Mouse (Mus musculus): Measurements from ENCODE around the gene Ndufa13. TPM values are rescaled to one million over a fixed set of nuclear protein-coding genes. Genes with fewer than 3 reads are reported as not detected.

The Ndufa13 gene
- polyA plus RNA-seq, 1 experiment = 277 TPM

GRCm38 (mm10) chr8:69893863-69894262 lies 8.5 kb downstream of the Ndufa13 start:
- Histone ChIP-seq H3K4me2 (ENCODE audit: low read depth) (no peak overlapping the region), H3K79me2 (ENCODE audit: control insufficient read depth, insufficient read depth) (peaks cover 27% of the 10 kb centered on the region), H3K4me3 (no peak overlapping the region), H3ac (ENCODE audit: control insufficient read depth, insufficient read length) (no peak overlapping the region), H3K27me3 (ENCODE audit: control insufficient read depth, insufficient read depth, insufficient read length) (no peaks in the 10 kb centered on the region), H3K36me3 (ENCODE audit: control insufficient read depth, insufficient read depth) (no peaks in the 10 kb centered on the region)
- TF ChIP-seq TCF12 (IDR thresholded peaks at IDR 0.05; ENCODE audit: insufficient read depth, poor library complexity, severe bottlenecking) (no peak), MYOG (IDR thresholded peaks at IDR 0.05; ENCODE audit: control insufficient read depth in 1 of 3, insufficient read depth in 1 of 3, insufficient read length in 2 of 3, low read depth in 2 of 3) (no peak), MAX (IDR thresholded peaks at IDR 0.05; ENCODE audit: low read depth) (no peak), POLR2A (IDR thresholded peaks at IDR 0.05; ENCODE audit: insufficient read length, low read depth) (no peak)

GRCm38 (mm10) chr8:69890813-69891241 lies 11.5 kb downstream of the Ndufa13 start:
- no peak for TF ChIP-seq TCF3 (IDR thresholded peaks at IDR 0.05; ENCODE audit: insufficient read length, low read depth)
- TF ChIP-seq TCF12 (IDR thresholded peaks at IDR 0.05; ENCODE audit: insufficient read depth, poor library complexity, severe bottlenecking) = no peak
- TF ChIP-seq MAX (IDR thresholded peaks at IDR 0.05; ENCODE audit: low read depth) = no peak
- no peak for TF ChIP-seq USF1 (IDR thresholded peaks at IDR 0.05; ENCODE audit: low read depth)
- TF ChIP-seq POLR2AphosphoS2 (IDR thresholded peaks at IDR 0.05; ENCODE audit: insufficient read length, low read depth) = no peak
- no peak for TF ChIP-seq MYOD1 (IDR thresholded peaks at IDR 0.05; ENCODE audit: control insufficient read depth in 1 of 3, insufficient read length in 2 of 3, low read depth in 2 of 3)
- TF ChIP-seq SRF (IDR thresholded peaks at IDR 0.05; ENCODE audit: control insufficient read depth, insufficient read length, low read depth) = no peak
- no peak for TF ChIP-seq REST (IDR thresholded peaks at IDR 0.05; ENCODE audit: insufficient read depth, insufficient read length)
- no peak for TF ChIP-seq E2F4 (IDR thresholded peaks at IDR 0.05; ENCODE audit: insufficient read depth)
- TF ChIP-seq CEBPB (IDR thresholded peaks at IDR 0.05; ENCODE audit: insufficient read depth, poor library complexity, severe bottlenecking) = no peak
- Histone ChIP-seq H3K27me3 (ENCODE audit: control insufficient read depth, insufficient read depth, insufficient read length) (peaks cover 5% of the 10 kb centered on the region), H3K36me3 (ENCODE audit: control insufficient read depth, insufficient read depth) (no peaks in the 10 kb centered on the region), H3K4me3 (no peak overlapping the region), H3K4me2 (ENCODE audit: low read depth) (no peak overlapping the region), H3ac (ENCODE audit: control insufficient read depth, insufficient read length) (no peak overlapping the region), H3K79me2 (ENCODE audit: control insufficient read depth, insufficient read depth) (peaks cover under 1% of the 10 kb centered on the region)

GRCm38 (mm10) chr8:69888902-69889301 lies 13.5 kb downstream of the Ndufa13 start:
- peaks cover 5% of the 10 kb centered on the region for H3K27me3 ChIP-seq (ENCODE audit: control insufficient read depth, insufficient read depth, insufficient read length)
- H3K4me3 ChIP-seq = no peak overlapping the region
- no peak overlapping the region for H3ac ChIP-seq (ENCODE audit: control insufficient read depth, insufficient read length)
- no peaks in the 10 kb centered on the region for H3K36me3 ChIP-seq (ENCODE audit: control insufficient read depth, insufficient read depth)
- no peak overlapping the region for H3K4me2 ChIP-seq (ENCODE audit: low read depth)
- TF ChIP-seq POLR2A (IDR thresholded peaks at IDR 0.05; ENCODE audit: insufficient read length, low read depth) (peak; percentile 20), E2F4 (IDR thresholded peaks at IDR 0.05; ENCODE audit: insufficient read depth) (no peak)
- no peaks in the 10 kb centered on the region for H3K79me2 ChIP-seq (ENCODE audit: control insufficient read depth, insufficient read depth)

- H3K4me2 ChIP-seq (ENCODE audit: low read depth) = peak overlapping the region; percentile 18
- H3ac ChIP-seq (ENCODE audit: control insufficient read depth, insufficient read length) = no peak overlapping the region
- no peaks in the 10 kb centered on the region for H3K79me2 ChIP-seq (ENCODE audit: control insufficient read depth, insufficient read depth)
- no peak overlapping the region for H3K4me3 ChIP-seq
- H3K36me3 ChIP-seq (ENCODE audit: control insufficient read depth, insufficient read depth) = no peaks in the 10 kb centered on the region
- TF ChIP-seq MYOD1 (IDR thresholded peaks at IDR 0.05; ENCODE audit: control insufficient read depth in 1 of 3, insufficient read length in 2 of 3, low read depth in 2 of 3) (no peak), POLR2A (IDR thresholded peaks at IDR 0.05; ENCODE audit: insufficient read length, low read depth) (no peak), TCF12 (IDR thresholded peaks at IDR 0.05; ENCODE audit: insufficient read depth, poor library complexity, severe bottlenecking) (no peak), MYOG (IDR thresholded peaks at IDR 0.05; ENCODE audit: control insufficient read depth in 1 of 3, insufficient read depth in 1 of 3, insufficient read length in 2 of 3, low read depth in 2 of 3) (no peak), CEBPB (IDR thresholded peaks at IDR 0.05; ENCODE audit: insufficient read depth, poor library complexity, severe bottlenecking) (no peak), REST (IDR thresholded peaks at IDR 0.05; ENCODE audit: insufficient read depth, insufficient read length) (no peak), E2F4 (IDR thresholded peaks at IDR 0.05; ENCODE audit: insufficient read depth) (no peak), USF1 (IDR thresholded peaks at IDR 0.05; ENCODE audit: low read depth) (no peak), TCF3 (IDR thresholded peaks at IDR 0.05; ENCODE audit: insufficient read length, low read depth) (no peak), POLR2AphosphoS2 (IDR thresholded peaks at IDR 0.05; ENCODE audit: insufficient read length, low read depth) (no peak), SRF (IDR thresholded peaks at IDR 0.05; ENCODE audit: control insufficient read depth, insufficient read length, low read depth) (no peak), MAX (IDR thresholded peaks at IDR 0.05; ENCODE audit: low read depth) (no peak)
- H3K27me3 ChIP-seq (ENCODE audit: control insufficient read depth, insufficient read depth, insufficient read length) = peaks cover 5% of the 10 kb centered on the region
Measured at GRCm38 (mm10) chr8:69888244-69888866, 14.0 kb downstream of the Ndufa13 start.

- Histone ChIP-seq H3K4me2 (ENCODE audit: low read depth) (peak within 1 kb of the TSS; percentile 30), H3K27me3 (ENCODE audit: control insufficient read depth, insufficient read depth, insufficient read length) (peaks cover 5% of the 10 kb centered on the region), H3K36me3 (ENCODE audit: control insufficient read depth, insufficient read depth) (no peaks in the 10 kb centered on the region), H3K79me2 (ENCODE audit: control insufficient read depth, insufficient read depth) (no peaks in the 10 kb centered on the region), H3ac (ENCODE audit: control insufficient read depth, insufficient read length) (no peak within 1 kb of the TSS), H3K4me3 (no peak within 1 kb of the TSS)
- no peak for TF ChIP-seq SRF (IDR thresholded peaks at IDR 0.05; ENCODE audit: control insufficient read depth, insufficient read length, low read depth)
- TF ChIP-seq TCF12 (IDR thresholded peaks at IDR 0.05; ENCODE audit: insufficient read depth, poor library complexity, severe bottlenecking) = no peak
- no peak for TF ChIP-seq E2F4 (IDR thresholded peaks at IDR 0.05; ENCODE audit: insufficient read depth)
- no peak for TF ChIP-seq USF1 (IDR thresholded peaks at IDR 0.05; ENCODE audit: low read depth)
- TF ChIP-seq POLR2AphosphoS2 (IDR thresholded peaks at IDR 0.05; ENCODE audit: insufficient read length, low read depth) = peak; percentile 45
Measured at GRCm38 (mm10) chr8:69887289-69888243, 14.8 kb downstream of the Ndufa13 start, which contains the start of gene Cilp2. Cilp2 (minus strand) TSS chr8:69887687.

Data from myocyte (in vitro differentiated cells).